Mouse (Mus musculus) ES-E14 (cell line): ENCODE measurements around the gene Tnip3. TPM values are rescaled to one million over a fixed set of nuclear protein-coding genes. Genes with fewer than 3 reads are reported as not detected.

Source experiments
- DNase-seq: peaks from one replicate; pipeline ENCODE4 v3.0.0-alpha.2; 2013; ENCODE audit warnings: low read depth, low spot score
- H3K27ac ChIP-seq: 2 replicates; pipeline ENCODE4 v1.5.1; 2012; ENCODE audit warnings: low read depth, mild to moderate bottlenecking, low read length, moderate library complexity, mixed read lengths; ENCODE audit not compliant: poor library complexity, insufficient read depth, severe bottlenecking
- H3K36me3 ChIP-seq: 2 replicates; pipeline ENCODE4 v1.6.1; 2012; ENCODE audit warnings: mild to moderate bottlenecking, low read length, moderate library complexity, mixed read lengths; ENCODE audit not compliant: control insufficient read depth, poor library complexity, insufficient read depth, severe bottlenecking
- H3K4me1 ChIP-seq, 2 experiments: fragments of 150-350 bp in 1 of 2; sonication (generic) in 1 of 2; 2 replicates each; pipeline ENCODE4 v1.6.1; 2012; ENCODE audit warnings: low read length in 2 of 2, mild to moderate bottlenecking in 1 of 2, mixed read lengths in 1 of 2; ENCODE audit not compliant: control insufficient read depth in 2 of 2, insufficient read depth in 2 of 2, poor library complexity in 1 of 2
- H3K4me3 ChIP-seq, 2 experiments: fragments of 150-350 bp in 1 of 2; sonication (generic) in 1 of 2; 2 replicates each; pipeline ENCODE4 v1.5.1; 2012; ENCODE audit warnings: low read length in 2 of 2, low read depth in 1 of 2, mild to moderate bottlenecking in 1 of 2, mixed read lengths in 1 of 2; ENCODE audit not compliant: insufficient read depth in 1 of 2, poor library complexity in 1 of 2, severe bottlenecking in 1 of 2
- H3K9ac ChIP-seq: 2 replicates; pipeline ENCODE4 v1.6.1; 2012; ENCODE audit warnings: low read depth, mild to moderate bottlenecking, low read length, mixed read lengths; ENCODE audit not compliant: poor library complexity, insufficient read depth, severe bottlenecking
- H3K9me3 ChIP-seq: fragments of 150-350 bp; sonication (generic); 2 replicates; pipeline ENCODE4 v1.6.1; 2012; ENCODE audit warnings: low read depth, mild to moderate bottlenecking, low read length; ENCODE audit not compliant: control insufficient read depth, insufficient read depth
- CHD2 ChIP-seq: IDR thresholded peaks from 2 replicates; pipeline ENCODE4 v1.6.1; 2014; ENCODE audit warnings: mild to moderate bottlenecking, low read depth, low read length, inconsistent platforms
- HCFC1 ChIP-seq: IDR thresholded peaks from 2 replicates; pipeline ENCODE4 v1.6.1; 2012; ENCODE audit warnings: low read length, inconsistent platforms, borderline replicate concordance; ENCODE audit not compliant: insufficient read depth
- MAFK ChIP-seq: IDR thresholded peaks from 2 replicates; pipeline ENCODE4 v1.6.1; 2014; ENCODE audit warnings: mild to moderate bottlenecking, low read depth, low read length, inconsistent platforms; ENCODE audit not compliant: insufficient read depth
- ZC3H11A ChIP-seq: IDR thresholded peaks from 2 replicates; pipeline ENCODE4 v1.6.1; 2012; ENCODE audit warnings: low read depth, mild to moderate bottlenecking, inconsistent platforms, low read length, borderline replicate concordance
- ZNF384 ChIP-seq: IDR thresholded peaks from 2 replicates; pipeline ENCODE4 v1.6.1; 2012; ENCODE audit warnings: low read depth, low read length, inconsistent platforms
- in situ Hi-C, 2 experiments: fragments of 600-800 bp; cut with MboI; formaldehyde crosslinking; loops; one replicate each; pipeline ENCODE4 v1.15.1; 2025; ENCODE audit warnings: low sequenced_read_pairs in 2 of 2, inconsistent platforms in 1 of 2; ENCODE audit not compliant: unreplicated experiment in 2 of 2
- total RNA-seq: library from RNA; depleted of rRNA; stranded (reverse); fragments of 300-350 nt; gene quantifications from 2 replicates; pipeline ENCODE4 v1.2.3, GENCODE M21; 2012

Tnip3 gene
- total RNA-seq, 1 experiment: not detected

- no peak overlapping the region for H3K27ac ChIP-seq
- no peak overlapping the region for H3K9ac ChIP-seq
- no peak for DNase-seq
- TF ChIP-seq MAFK (no peak), CHD2 (no peak), HCFC1 (no peak), ZNF384 (no peak), ZC3H11A (no peak)
- H3K36me3 ChIP-seq: no peaks in the 10 kb centered on the region
- no peaks in the 10 kb centered on the region for H3K9me3 ChIP-seq
- H3K4me3 ChIP-seq: no peak overlapping the region
- in situ Hi-C loops: no loop called here
- H3K4me1 ChIP-seq: peaks cover 0 to 7% of the 10 kb centered on the region in 2 experiments; a peak in 2 of 4 replicates
These were observed 69.1 kb downstream of the Tnip3 start for GRCm38 (mm10) chr6:65594171-65594570.

GRCm38 (mm10) chr6:65595371-65595770 is 70.3 kb downstream of the Tnip3 start:
- Histone ChIP-seq H3K9ac (no peak overlapping the region), H3K4me1 (peaks cover 0 to 9% of the 10 kb centered on the region in 2 experiments; a peak in 3 of 4 replicates), H3K36me3 (no peaks in the 10 kb centered on the region), H3K27ac (no peak overlapping the region), H3K9me3 (no peaks in the 10 kb centered on the region), H3K4me3 (no peak overlapping the region)
- no peak for DNase-seq
- in situ Hi-C loops: no loop called here
- TF ChIP-seq ZC3H11A (no peak), ZNF384 (no peak), MAFK (no peak), CHD2 (no peak), HCFC1 (no peak)

- no peak overlapping the region for H3K9ac ChIP-seq
- H3K4me1 ChIP-seq: peaks cover 0 to 11% of the 10 kb centered on the region in 2 experiments; a peak in 3 of 4 replicates
- no peaks in the 10 kb centered on the region for H3K36me3 ChIP-seq
- H3K27ac ChIP-seq: peak overlapping the region; percentile 66; the same call in 1 of the 2 replicates
- TF ChIP-seq ZC3H11A (no peak), HCFC1 (no peak), MAFK (no peak), ZNF384 (no peak), CHD2 (no peak)
- peak; percentile 60 for DNase-seq
- no peak overlapping the region for H3K4me3 ChIP-seq
- in situ Hi-C loops: no loop called here
- no peaks in the 10 kb centered on the region for H3K9me3 ChIP-seq
These were observed 72.1 kb downstream of the Tnip3 start for GRCm38 (mm10) chr6:65597056-65597818.

GRCm38 (mm10) chr6:65598522-65598921 is 73.4 kb downstream of the Tnip3 start:
- in situ Hi-C loops: no loop called here
- Histone ChIP-seq H3K9ac (no peak overlapping the region), H3K4me3 (no peak overlapping the region), H3K9me3 (no peaks in the 10 kb centered on the region), H3K4me1 (peaks cover 0 to 11% of the 10 kb centered on the region in 2 experiments; a peak in 3 of 4 replicates), H3K27ac (no peak overlapping the region), H3K36me3 (no peaks in the 10 kb centered on the region)
- TF ChIP-seq HCFC1 (no peak), CHD2 (no peak), ZNF384 (no peak), MAFK (no peak), ZC3H11A (no peak)
- DNase-seq: no peak
